Mouse (Mus musculus): Measurements from ENCODE around the gene Btbd18. TPM values are rescaled to one million over a fixed set of nuclear protein-coding genes. Genes with fewer than 3 reads are reported as not detected.

The Btbd18 gene
- total RNA-seq, 2 experiments from 2014 or later = not detected

- ATAC-seq (replicated peaks; ENCODE audit: poor library complexity, severe bottlenecking) = no peak
These were observed 31.2 kb downstream of the Btbd18 start for GRCm38 (mm10) chr2:84690050-84690449.

GRCm38 (mm10) chr2:84695007-84695695 lies 36.3 kb downstream of the Btbd18 start:
- ATAC-seq (replicated peaks; ENCODE audit: poor library complexity, severe bottlenecking) = no peak

- ATAC-seq (replicated peaks; ENCODE audit: poor library complexity, severe bottlenecking) = no peak
These were observed 44.6 kb downstream of the Btbd18 start for GRCm38 (mm10) chr2:84703497-84703896.

- ATAC-seq (replicated peaks; ENCODE audit: poor library complexity, severe bottlenecking) = no peak
These were observed 45.5 kb downstream of the Btbd18 start for GRCm38 (mm10) chr2:84704329-84704728.

- peak; percentile 95 for ATAC-seq (replicated peaks; ENCODE audit: poor library complexity, severe bottlenecking)
These were observed 46.4 kb downstream of the Btbd18 start for GRCm38 (mm10) chr2:84705295-84705694.

GRCm38 (mm10) chr2:84707523-84707922 lies 48.6 kb downstream of the Btbd18 start:
- ATAC-seq (replicated peaks; ENCODE audit: poor library complexity, severe bottlenecking) = no peak

GRCm38 (mm10) chr2:84711898-84712297 lies 53.0 kb downstream of the Btbd18 start:
- ATAC-seq (replicated peaks; ENCODE audit: poor library complexity, severe bottlenecking) = no peak

GRCm38 (mm10) chr2:84714422-84714810 lies 55.5 kb downstream of the Btbd18 start:
- no peak; the same call in 1 of the 2 replicates for ATAC-seq (replicated peaks; ENCODE audit: poor library complexity, severe bottlenecking)

GRCm38 (mm10) chr2:84714811-84715561 lies 56.1 kb downstream of the Btbd18 start, which contains the start of gene Zdhhc5:
TSS of gene Zdhhc5 (minus strand) at chr2:84715180.
- ATAC-seq (replicated peaks; ENCODE audit: poor library complexity, severe bottlenecking) = peak; percentile 81

GRCm38 (mm10) chr2:84715562-84716361 lies 56.9 kb downstream of the Btbd18 start:
- ATAC-seq (replicated peaks; ENCODE audit: poor library complexity, severe bottlenecking) = peak; percentile 80

GRCm38 (mm10) chr2:84716423-84717355 lies 57.8 kb downstream of the Btbd18 start:
- ATAC-seq (replicated peaks; ENCODE audit: poor library complexity, severe bottlenecking) = no peak

GRCm38 (mm10) chr2:84717357-84717756 lies 58.5 kb downstream of the Btbd18 start:
- no peak for ATAC-seq (replicated peaks; ENCODE audit: poor library complexity, severe bottlenecking)

Other genes starting within 250 kb of the Btbd18 start
- 10.0 and 12.3 TPM in 2 replicates for gene Calcrl, start 233.7 kb upstream of the Btbd18 start, total RNA-seq (2014; fragmentation: Nextera tagmentation)
- 22.8 and 24.4 TPM in 2 replicates for gene Calcrl, start 233.7 kb upstream of the Btbd18 start, total RNA-seq (2017)
- 28.4 and 69.7 TPM in 2 replicates for gene Tfpi, start 182.3 kb upstream of the Btbd18 start, total RNA-seq (2014; fragmentation: Nextera tagmentation)
- gene Tfpi, start 182.3 kb upstream of the Btbd18 start, total RNA-seq (2017) = 74.5 and 81.7 TPM in 2 replicates
- 30.6 and 34.8 TPM in 2 replicates for gene Ctnnd1, start 8.3 kb upstream of the Btbd18 start, total RNA-seq (2014; fragmentation: Nextera tagmentation)
- 27.4 and 44.7 TPM in 2 replicates for gene Ctnnd1, start 8.3 kb upstream of the Btbd18 start, total RNA-seq (2017)
- gene Selenoh, start 11.7 kb downstream of the Btbd18 start, total RNA-seq (2014; fragmentation: Nextera tagmentation) = 189 and 209 TPM in 2 replicates
- gene Selenoh, start 11.7 kb downstream of the Btbd18 start, total RNA-seq (2017) = 156 and 175 TPM in 2 replicates
- not detected in 2 replicates for gene Gm28635, start 19.0 kb downstream of the Btbd18 start, total RNA-seq (2014; fragmentation: Nextera tagmentation)
- not detected in 2 replicates for gene Gm28635, start 19.0 kb downstream of the Btbd18 start, total RNA-seq (2017)
- gene Med19, start 19.3 kb downstream of the Btbd18 start, total RNA-seq (2014; fragmentation: Nextera tagmentation) = 16.7 and 24.4 TPM in 2 replicates
- 25.5 and 28.5 TPM in 2 replicates for gene Med19, start 19.3 kb downstream of the Btbd18 start, total RNA-seq (2017)
- 36.2 and 48.2 TPM in 2 replicates for gene Tmx2, start 20.1 kb downstream of the Btbd18 start, total RNA-seq (2014; fragmentation: Nextera tagmentation)
- gene Tmx2, start 20.1 kb downstream of the Btbd18 start, total RNA-seq (2017) = 52.6 and 55.0 TPM in 2 replicates
- 38.4 and 46.6 TPM in 2 replicates for gene Zdhhc5, start 56.1 kb downstream of the Btbd18 start, total RNA-seq (2014; fragmentation: Nextera tagmentation)
- 33.4 and 35.2 TPM in 2 replicates for gene Zdhhc5, start 56.1 kb downstream of the Btbd18 start, total RNA-seq (2017)
- 30.3 and 34.9 TPM in 2 replicates for gene Clp1, start 68.3 kb downstream of the Btbd18 start, total RNA-seq (2014; fragmentation: Nextera tagmentation)
- 31.3 and 40.1 TPM in 2 replicates for gene Clp1, start 68.3 kb downstream of the Btbd18 start, total RNA-seq (2017)
- not detected in 2 replicates for gene Ypel4, start 75.0 kb downstream of the Btbd18 start, total RNA-seq (2014; fragmentation: Nextera tagmentation)
- gene Ypel4, start 75.0 kb downstream of the Btbd18 start, total RNA-seq (2017) = not detected in 2 replicates
- gene Gm19426, start 84.6 kb downstream of the Btbd18 start, total RNA-seq (2014; fragmentation: Nextera tagmentation) = not detected in 2 replicates
- gene Gm19426, start 84.6 kb downstream of the Btbd18 start, total RNA-seq (2017) = not detected in 2 replicates
- gene Serping1, start 116.4 kb downstream of the Btbd18 start, total RNA-seq (2014; fragmentation: Nextera tagmentation) = not detected in 2 replicates
- not detected in 2 replicates for gene Serping1, start 116.4 kb downstream of the Btbd18 start, total RNA-seq (2017)
- 5.6 and 6.3 TPM in 2 replicates for gene Ube2l6, start 139.7 kb downstream of the Btbd18 start, total RNA-seq (2014; fragmentation: Nextera tagmentation)
- 4.0 and 7.1 TPM in 2 replicates for gene Ube2l6, start 139.7 kb downstream of the Btbd18 start, total RNA-seq (2017)
- not detected in 2 replicates for gene Smtnl1, start 163.6 kb downstream of the Btbd18 start, total RNA-seq (2014; fragmentation: Nextera tagmentation)
- gene Smtnl1, start 163.6 kb downstream of the Btbd18 start, total RNA-seq (2017) = not detected in 2 replicates
- 52.3 and 76.6 TPM in 2 replicates for gene Timm10, start 167.9 kb downstream of the Btbd18 start, total RNA-seq (2014; fragmentation: Nextera tagmentation)
- gene Timm10, start 167.9 kb downstream of the Btbd18 start, total RNA-seq (2017) = 32.2 and 34.6 TPM in 2 replicates
- gene Slc43a1, start 179.8 kb downstream of the Btbd18 start, total RNA-seq (2014; fragmentation: Nextera tagmentation) = 14.6 and 23.4 TPM in 2 replicates
- 11.5 and 11.8 TPM in 2 replicates for gene Slc43a1, start 179.8 kb downstream of the Btbd18 start, total RNA-seq (2017)
- not detected in 2 replicates for gene Rtn4rl2, start 227.6 kb downstream of the Btbd18 start, total RNA-seq (2014; fragmentation: Nextera tagmentation)
- not detected in 2 replicates for gene Rtn4rl2, start 227.6 kb downstream of the Btbd18 start, total RNA-seq (2017)